Mouse (Mus musculus) small intestine, adult 2 months (tissue): ENCODE results near the gene Olfr1537.

ENCODE experiments used
- CTCF ChIP-seq: fragments of 200-500 bp; IDR thresholded peaks from 2 replicates; pipeline ENCODE4 v1.5.1; 2012; ENCODE audit warnings: low read depth, mild to moderate bottlenecking, control low read depth, inconsistent platforms, low read length, moderate library complexity, mixed read lengths; ENCODE audit not compliant: insufficient replicate concordance, insufficient read length; ENCODE audit errors: extremely low read depth
- POLR2A ChIP-seq: fragments of 200-500 bp; IDR thresholded peaks from 2 replicates; pipeline ENCODE4 v1.6.1; 2012; ENCODE audit warnings: low read depth, mild to moderate bottlenecking, control low read depth, inconsistent platforms, low read length, moderate library complexity

- TF ChIP-seq CTCF = no peak
- TF ChIP-seq POLR2A = no peak
Measured at GRCm38 (mm10) chr9:39201620-39202019, 48.2 kb downstream of the Olfr1537 start, which contains the start of gene Olfr944.
